Mouse (Mus musculus) C2C12 (cell line): Measurements from ENCODE around the gene Rnf227.

Source experiments
- CEBPB ChIP-seq: IDR thresholded peaks from one replicate; pipeline ENCODE4 v1.6.1; 2011; ENCODE audit warnings: low read depth, mild to moderate bottlenecking, control low read depth, moderate library complexity
- CTCF ChIP-seq: IDR thresholded peaks from one replicate; pipeline ENCODE4 v1.5.1; 2011; ENCODE audit not compliant: control insufficient read depth, insufficient read depth, insufficient read length
- FOSL1 ChIP-seq: IDR thresholded peaks from one replicate; pipeline ENCODE4 v1.8.0; 2011; ENCODE audit warnings: mild to moderate bottlenecking, low read length; ENCODE audit not compliant: poor library complexity, insufficient read depth, severe bottlenecking
- MYOG ChIP-seq: IDR thresholded peaks from one replicate; pipeline ENCODE4 v1.6.1; 2011; ENCODE audit not compliant: control insufficient read depth, insufficient read length; ENCODE audit errors: extremely low read depth
- USF1 ChIP-seq: IDR thresholded peaks from one replicate; pipeline ENCODE4 v1.6.1; 2011; ENCODE audit warnings: low read depth, mild to moderate bottlenecking, control low read depth, moderate library complexity

- TF ChIP-seq FOSL1 (no peak), USF1 (no peak), CTCF (no peak), CEBPB (no peak), MYOG (no peak)
These were observed 7.5 kb upstream of the Rnf227 start for GRCm38 (mm10) chr11:69332713-69333253.
